Comparison of ENCODE assay signal across 21 mouse cellular contexts in the genomic region with DNA sequence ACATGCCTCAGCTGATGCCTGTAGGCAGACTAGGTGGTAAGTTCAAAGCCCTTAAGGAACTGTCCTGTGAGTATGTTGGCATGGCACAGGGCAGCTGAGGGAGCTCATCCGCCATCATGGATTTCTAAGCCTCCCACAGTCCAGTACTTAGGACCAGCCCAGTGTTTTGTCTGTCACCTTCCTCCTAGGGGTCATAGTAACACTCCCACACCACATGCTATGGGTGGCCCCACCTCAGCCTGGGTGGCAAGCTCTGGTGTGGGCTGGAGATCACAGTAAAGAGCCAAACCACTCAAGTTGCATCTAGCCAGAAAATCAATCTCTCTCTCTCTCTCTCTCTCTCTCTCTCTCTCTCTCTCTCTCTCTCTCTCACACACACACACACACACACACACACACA. TPM values are rescaled to one million over a fixed set of nuclear protein-coding genes. Genes with fewer than 3 reads are reported as not detected.
"Had no signal": no experiment of that assay in that cellular context is flagged by ENCODE, and none has a peak within 500 bp of the region (broad histone marks: within the 10 kb centered on the region; RNA-seq: fewer than 3 reads in every experiment).

No protein-coding gene starts in this region.

- H3K9ac ChIP-seq: liver, embryonic 15.5 days; midbrain, embryonic 15.5 days; neural tube, embryonic 13.5 days had no signal

- H3K4me2 ChIP-seq: liver, embryonic 11.5 days; liver, embryonic 15.5 days; midbrain, embryonic 11.5 days; midbrain, embryonic 15.5 days; neural tube, embryonic 13.5 days had no signal

- ATAC-seq: lung, postnatal 0 days; midbrain, embryonic 15.5 days had no signal

- H3K27ac ChIP-seq: liver, embryonic 15.5 days; midbrain, embryonic 15.5 days; neural tube, embryonic 13.5 days had no signal

- H3K27me3 ChIP-seq: liver, embryonic 15.5 days; midbrain, embryonic 15.5 days; neural tube, embryonic 13.5 days had no signal

- H3K4me3 ChIP-seq: liver, embryonic 15.5 days; megakaryocyte, embryonic 14.5 days; midbrain, embryonic 15.5 days; neural tube, embryonic 13.5 days had no signal

- H3K36me3 ChIP-seq: liver, embryonic 15.5 days; midbrain, embryonic 15.5 days; neural tube, embryonic 13.5 days had no signal

- H3K9me3 ChIP-seq: liver, embryonic 15.5 days; megakaryocyte, embryonic 14.5 days; midbrain, embryonic 15.5 days had no signal

- DNase-seq: kidney, postnatal 14 days; left cerebral cortex, postnatal 4 days; lung, adult 2 months; lung, postnatal 4 days; retina, postnatal 1 day; right cerebral cortex, postnatal 4 days; thymus, adult 2 months; thymus, postnatal 36 days had no signal

- H3K4me1 ChIP-seq: liver, embryonic 15.5 days; megakaryocyte, embryonic 14.5 days; midbrain, embryonic 15.5 days; neural tube, embryonic 13.5 days had no signal

RNA-seq across cellular contexts. Expression of gene Tmem171, which starts 15.4 kb away (rescaled TPM):
- total RNA-seq: monocyte, adult 5-6 weeks had no signal
- polyA plus RNA-seq: midbrain, embryonic 11.5 days; midbrain, embryonic 15.5 days; neural tube, embryonic 13.5 days had no signal

RNA-seq across cellular contexts. Expression of gene Tmem174, which starts 42.0 kb away (rescaled TPM):
- total RNA-seq: layer of hippocampus, postnatal 14 days; left cerebral cortex, postnatal 10 days; left cerebral cortex, postnatal 4 days; monocyte, adult 5-6 weeks had no signal
- polyA plus RNA-seq: limb, embryonic 14.5 days; liver, embryonic 11.5 days; liver, embryonic 15.5 days; lung, adult 2 months; midbrain, embryonic 11.5 days; midbrain, embryonic 15.5 days; neural tube, embryonic 13.5 days; stomach, embryonic 14.5 days; testis, adult 2 months had no signal
